Mouse (Mus musculus) fat pad, adult 2 months (tissue): ENCODE data around the gene 4931428L18Rik.

Experiments
- DNase-seq: peaks from one replicate; pipeline ENCODE4 v3.0.0-alpha.2; 2011; ENCODE audit warnings: low read depth, low spot score; ENCODE audit errors: extremely low read depth

4931428L18Rik gene

DNA sequence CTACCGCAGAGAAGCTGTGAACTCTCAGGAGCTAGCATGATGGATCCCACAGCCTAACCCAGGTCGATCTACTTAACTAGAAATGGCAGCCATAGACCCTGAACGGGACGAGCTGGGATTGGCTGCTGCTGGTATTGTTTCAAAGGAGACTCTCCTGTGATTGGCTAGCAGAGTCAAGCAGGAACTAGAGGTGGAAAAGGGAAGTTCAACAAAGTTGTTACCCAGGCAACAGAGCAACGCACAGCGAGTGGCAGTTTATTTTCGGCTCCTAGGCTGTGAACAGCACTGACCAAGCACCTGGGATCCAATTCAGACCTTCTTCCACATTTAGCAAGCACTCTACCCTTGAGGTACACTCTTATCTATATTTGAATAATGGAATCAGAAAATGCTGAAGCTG lies at the start of gene 4931428L18Rik, which contains the start of gene Pih1d3:
Gene 4931428L18Rik (minus strand): TSS at position 121 of the 400 bp plus-strand sequence.
Gene Pih1d3 (plus strand): TSS at position 275 of the 400 bp plus-strand sequence.
- DNase-seq = no peak

DNA sequence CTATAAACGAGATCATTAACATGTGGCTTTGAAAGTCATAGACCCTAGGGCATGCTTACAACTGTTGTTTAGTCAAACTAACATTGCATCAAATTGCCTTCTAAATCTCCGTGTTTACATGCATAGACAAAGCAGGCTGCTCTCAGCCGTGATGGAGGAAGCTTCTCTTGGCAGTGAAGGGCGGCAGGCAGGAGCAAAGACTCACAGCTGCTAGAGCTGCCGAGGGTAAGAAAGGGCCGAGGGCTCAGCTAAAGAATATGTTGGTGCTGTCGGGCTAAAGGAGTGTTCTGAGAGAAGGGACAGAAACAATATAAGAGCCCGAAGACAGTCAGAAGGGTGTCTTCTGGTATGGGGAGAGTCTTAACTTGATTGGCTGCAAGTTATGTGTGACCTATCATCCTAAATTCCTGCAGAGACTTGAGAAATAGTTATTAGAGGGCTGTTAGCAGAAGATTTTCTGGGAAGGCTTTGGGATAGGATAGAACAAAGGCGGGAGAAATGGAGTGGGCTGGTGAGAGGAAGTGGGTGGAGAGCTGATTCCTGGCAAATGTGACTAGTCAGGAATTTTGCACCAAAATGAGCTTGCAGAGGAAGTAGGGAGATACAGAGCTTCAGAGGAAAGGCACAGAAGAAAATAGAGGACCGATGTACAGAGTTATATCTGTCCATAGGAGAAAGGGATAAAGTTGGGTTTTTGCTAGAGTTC lies 37.9 kb upstream of the 4931428L18Rik start:
- no peak for DNase-seq

DNA sequence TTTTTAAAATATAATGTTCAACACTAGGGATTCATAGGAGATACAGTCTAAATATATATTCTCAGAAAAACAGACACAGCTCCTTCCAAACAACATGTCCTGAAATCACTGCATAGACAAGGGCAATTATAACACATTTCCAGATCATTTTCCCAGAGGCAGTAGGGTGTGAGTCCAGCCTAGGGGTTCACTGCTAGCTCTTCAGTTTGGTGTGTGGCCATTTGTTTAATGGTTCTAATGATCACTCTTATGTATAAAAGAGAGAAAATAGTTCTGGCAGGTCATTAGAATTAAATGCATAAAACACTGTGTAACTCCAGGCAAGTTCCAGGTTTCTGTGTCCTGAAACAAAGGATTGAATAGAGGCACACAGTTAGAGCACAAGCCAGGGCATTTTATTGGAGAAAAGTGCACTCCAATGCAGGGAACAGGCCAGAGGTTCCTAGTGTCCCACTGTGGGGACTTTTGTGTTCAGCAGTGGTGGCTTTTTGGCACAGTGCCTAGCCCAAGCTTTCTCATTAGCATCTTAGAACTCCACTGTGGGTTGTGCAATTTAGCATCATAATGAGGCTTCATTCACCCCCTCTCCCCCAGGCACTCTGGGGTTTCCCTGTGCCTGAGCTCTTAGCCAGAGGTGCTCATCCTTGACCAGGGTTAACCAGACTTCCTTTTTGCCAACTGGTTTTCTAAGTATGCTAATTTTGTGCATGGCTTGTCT lies 11.0 kb upstream of the 4931428L18Rik start:
- no peak for DNase-seq

DNA sequence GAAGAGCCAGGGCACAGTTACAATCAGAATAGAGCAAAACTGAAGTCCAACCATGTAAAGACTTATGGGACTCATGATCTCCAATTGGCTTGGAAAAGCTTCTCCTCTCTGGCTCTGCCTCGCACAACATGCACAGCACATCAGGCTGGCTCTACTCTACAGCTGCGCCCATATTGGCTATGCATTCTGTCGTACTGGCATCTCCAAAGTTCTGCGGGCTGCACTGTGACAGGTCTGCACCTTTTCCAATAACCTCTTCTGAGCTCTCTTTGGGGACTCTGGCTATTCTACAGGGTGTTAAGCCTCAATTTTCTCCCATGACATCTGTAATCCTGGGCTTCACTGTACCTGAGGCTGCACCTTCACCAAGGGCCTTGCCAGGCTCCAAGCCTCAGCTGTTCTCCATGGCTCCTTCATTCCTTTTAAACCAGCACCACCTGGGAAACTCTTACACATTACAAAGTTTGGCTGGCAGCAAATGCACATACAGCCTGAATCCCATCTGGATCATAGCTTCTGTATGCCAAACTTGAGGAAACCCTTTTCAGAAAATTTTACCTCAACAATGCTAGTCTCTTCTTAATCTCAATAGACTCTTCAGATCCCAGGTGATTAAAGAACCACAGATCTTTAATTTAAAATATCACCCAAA lies 1.8 kb downstream of the 4931428L18Rik start:
- DNase-seq = no peak

DNA sequence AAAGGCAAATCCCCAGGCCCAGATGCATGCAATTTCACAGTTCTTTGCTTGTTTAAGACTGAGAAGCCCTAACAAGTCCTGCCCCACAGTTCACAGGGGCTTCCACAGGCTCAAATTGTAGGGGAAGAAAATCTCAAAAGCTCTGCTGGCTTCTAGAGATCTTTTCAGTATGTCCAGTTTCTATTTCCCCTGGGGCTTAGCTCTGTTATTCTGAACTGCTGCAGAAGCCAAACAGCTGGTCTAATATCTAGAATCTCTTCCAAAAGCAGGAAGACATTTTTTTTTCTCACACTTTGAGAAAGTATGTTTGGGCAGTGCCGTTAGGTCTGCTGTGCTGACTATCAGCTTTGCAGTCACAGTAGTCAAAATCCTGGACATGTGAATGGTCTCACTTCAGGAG lies 7.7 kb downstream of the 4931428L18Rik start:
- DNase-seq = no peak

DNA sequence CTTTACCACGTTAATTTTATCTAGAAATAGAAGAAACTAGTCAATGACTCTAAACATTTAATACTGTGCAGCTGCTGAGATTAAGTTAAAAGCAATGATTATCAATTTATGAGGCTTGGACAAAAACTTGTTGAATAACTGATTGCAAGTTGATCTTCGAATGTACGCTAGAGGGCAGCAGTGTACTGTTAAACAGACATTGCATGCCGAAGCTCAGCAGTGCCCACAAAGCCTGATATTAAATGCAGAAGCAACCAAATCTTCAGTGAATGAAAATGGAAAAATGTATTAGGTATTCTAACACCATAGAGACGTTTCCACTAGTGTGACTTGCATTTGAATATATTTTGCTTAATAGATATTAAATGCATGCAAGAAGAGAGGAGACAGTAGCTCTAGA lies 12.3 kb downstream of the 4931428L18Rik start:
- DNase-seq = no peak

DNA sequence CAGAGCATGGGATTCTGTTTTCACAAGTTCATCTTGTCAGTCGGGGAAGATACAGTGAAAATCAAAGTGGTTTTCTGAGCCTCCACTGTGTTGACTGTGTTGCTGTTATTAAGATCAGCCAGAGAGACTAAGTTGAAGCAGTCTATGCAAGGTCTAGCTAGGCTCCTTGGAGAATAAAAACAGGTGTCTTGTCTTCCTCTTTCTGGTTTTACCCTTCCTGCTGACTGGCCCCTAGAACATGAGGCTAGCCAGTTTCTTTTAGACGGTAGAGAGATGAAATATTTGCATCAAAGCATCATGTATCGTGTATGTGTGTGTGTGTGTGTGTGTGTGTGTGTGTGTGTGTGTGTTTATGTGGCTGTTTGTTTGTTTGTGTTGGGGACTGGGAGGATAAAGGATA lies 16.7 kb downstream of the 4931428L18Rik start:
- no peak for DNase-seq

DNA sequence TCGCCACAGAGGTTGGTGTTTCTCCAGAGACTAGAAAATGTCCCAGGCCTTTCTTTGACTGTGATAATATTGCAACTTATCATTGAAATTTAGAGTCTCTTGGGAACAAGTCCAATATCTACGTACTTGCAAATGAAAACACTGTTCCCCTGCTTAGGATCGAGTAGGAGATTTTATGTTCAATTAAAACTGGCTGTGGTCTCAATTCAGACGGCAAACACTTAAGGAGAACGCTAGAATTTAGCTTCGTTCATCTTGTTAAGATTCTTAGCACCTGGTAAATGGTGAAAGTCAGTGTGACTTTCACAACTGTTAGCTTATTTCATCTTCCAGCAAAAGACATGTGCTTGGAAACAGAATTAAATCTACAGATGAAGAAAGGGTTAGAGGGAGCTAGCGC lies 17.1 kb downstream of the 4931428L18Rik start:
- no peak for DNase-seq

DNA sequence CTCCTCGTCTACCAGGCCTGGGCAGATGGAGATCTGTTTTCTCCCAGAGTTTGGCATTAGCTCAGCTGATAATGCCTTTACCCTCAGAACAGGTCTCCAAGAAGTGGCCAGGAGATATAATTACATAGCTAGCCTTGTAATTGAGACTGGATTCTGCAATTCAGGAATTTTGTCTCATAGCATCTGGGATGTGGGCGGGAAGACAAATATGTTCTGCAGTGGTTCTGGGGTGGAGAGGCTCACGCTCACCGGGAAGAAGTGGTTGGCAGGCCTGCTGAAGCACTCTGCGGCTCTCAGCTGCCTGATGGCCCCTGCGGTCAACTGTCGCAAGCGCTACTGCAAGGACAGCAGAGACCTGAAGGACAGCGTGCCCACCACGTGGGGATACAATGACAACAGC lies 18.7 kb downstream of the 4931428L18Rik start:
- DNase-seq = no peak

DNA sequence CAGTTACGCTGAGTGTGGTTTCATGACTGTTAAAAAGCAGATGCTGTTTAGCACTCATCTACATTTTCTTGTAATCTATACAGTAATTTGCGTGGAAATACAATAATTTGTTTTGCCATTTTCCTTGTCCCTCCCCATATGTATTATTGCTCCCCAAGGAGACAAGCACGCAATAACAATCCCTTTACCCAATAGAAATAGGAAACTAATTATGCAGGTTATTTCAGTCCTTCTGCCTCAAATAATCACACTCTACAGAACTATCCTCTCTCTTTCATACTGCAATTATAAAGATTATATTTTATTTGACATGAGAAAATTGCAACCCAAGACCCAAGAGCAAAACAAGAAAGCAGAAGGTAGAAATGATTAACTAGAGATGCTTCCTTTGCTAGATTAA lies 25.5 kb downstream of the 4931428L18Rik start:
- no peak for DNase-seq

DNA sequence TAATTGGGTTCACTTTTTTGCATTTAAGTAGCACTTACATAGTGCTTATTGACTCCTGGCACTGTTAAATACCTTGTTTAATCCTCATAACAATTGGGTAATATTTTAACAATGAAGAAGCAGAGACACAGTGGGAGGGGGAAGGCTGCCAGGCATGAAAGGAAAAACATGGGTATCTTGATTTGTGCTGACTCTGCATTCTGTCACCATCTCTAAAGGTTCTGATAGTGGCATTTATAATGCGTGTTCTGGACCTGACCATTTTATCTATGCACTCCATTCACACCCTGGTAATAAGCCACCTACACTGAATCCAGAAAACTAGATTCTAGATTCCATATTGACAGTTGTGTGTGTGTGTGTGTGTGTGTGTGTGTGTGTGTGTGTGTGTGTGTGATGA lies 26.9 kb downstream of the 4931428L18Rik start:
- DNase-seq = no peak

DNA sequence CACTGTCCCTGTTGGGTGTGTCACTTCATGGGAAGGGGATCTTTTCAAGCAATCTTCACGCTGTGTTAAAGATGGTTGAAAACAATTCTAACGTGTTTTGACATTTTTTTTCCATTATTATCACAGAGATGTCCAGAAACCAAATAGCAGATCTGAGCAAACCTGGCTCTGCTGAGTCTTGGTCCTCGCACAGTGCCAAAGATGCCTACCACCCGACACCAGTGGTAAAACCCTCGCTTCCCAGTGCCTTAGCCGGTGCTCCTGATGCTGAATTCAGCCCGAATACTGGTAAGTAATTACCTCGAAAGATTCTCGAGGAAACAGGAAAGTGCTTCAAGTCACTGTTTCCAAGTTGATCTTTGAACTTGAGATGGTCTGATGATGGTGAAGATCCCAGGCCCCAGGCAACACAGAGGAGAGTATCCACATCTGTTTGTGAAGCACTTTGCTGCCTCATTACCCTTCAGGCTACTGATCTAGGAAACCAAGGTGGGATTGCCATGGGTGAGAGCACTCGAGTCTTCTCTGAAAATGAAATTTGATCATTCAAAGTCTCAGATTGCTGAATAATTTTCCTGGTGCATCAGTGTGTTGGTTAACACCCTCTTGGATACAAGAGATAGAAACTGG lies 32.1 kb downstream of the 4931428L18Rik start:
- DNase-seq = no peak

DNA sequence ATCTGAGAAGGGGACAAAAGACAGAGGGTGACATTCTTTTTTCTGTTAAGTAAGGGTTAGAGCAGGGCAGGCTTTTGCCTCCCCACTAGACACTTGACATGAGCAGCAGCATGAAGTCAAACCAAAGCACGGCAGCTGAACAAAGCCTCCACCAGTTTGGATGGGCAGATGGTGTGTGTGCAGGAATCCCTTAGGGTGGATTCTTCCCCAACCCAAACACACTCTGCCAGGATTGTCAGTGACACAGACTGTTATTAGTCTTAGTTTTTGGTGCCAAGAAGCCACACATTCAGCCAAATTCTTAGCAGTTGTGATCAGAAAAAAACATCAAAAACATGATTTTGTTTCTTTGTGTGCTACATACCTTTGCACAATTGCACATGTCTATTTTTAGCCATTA lies 44.2 kb downstream of the 4931428L18Rik start:
- no peak for DNase-seq

DNA sequence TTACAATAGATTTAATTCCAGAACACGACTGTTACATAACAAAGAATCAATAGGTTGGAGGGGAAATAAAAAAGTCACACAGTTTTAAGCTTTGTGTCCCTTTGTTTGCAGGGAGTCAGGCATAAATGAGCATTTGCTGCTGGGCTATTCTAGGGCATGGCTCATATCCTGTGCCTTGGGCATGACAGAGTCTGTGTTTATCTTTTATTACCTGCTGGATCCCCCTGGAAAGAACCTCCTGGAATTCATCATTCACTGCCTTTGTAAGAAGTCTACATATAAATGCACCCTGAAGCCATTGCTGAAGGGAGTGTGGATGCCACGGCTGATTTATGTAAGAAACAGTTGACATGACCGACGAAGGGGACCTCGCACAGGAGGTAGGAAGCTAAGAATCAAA lies 46.4 kb downstream of the 4931428L18Rik start, which contains the start of gene Lgsn:
Gene Lgsn (plus strand): TSS at position 301 of the 400 bp plus-strand sequence.
- no peak for DNase-seq

DNA sequence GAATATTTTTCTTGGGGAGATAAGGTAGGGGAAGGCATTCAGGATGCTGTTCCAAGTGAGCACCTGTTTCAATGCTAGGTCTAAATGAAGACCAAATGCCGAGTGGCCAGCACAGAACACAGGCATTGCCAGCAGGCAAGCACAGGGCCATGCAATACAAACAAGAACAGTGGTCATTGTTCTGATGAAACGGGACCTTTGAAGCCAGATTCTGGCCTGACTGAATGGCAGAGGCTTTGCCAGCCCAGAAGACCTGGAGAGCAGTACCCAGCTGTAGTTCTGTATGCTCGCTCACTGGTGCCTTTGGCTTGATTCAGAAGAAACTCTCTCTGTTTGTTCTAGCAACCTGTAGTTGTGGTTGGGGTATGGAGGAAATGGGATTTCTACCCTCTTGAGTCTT lies 47.1 kb downstream of the 4931428L18Rik start:
- no peak for DNase-seq

DNA sequence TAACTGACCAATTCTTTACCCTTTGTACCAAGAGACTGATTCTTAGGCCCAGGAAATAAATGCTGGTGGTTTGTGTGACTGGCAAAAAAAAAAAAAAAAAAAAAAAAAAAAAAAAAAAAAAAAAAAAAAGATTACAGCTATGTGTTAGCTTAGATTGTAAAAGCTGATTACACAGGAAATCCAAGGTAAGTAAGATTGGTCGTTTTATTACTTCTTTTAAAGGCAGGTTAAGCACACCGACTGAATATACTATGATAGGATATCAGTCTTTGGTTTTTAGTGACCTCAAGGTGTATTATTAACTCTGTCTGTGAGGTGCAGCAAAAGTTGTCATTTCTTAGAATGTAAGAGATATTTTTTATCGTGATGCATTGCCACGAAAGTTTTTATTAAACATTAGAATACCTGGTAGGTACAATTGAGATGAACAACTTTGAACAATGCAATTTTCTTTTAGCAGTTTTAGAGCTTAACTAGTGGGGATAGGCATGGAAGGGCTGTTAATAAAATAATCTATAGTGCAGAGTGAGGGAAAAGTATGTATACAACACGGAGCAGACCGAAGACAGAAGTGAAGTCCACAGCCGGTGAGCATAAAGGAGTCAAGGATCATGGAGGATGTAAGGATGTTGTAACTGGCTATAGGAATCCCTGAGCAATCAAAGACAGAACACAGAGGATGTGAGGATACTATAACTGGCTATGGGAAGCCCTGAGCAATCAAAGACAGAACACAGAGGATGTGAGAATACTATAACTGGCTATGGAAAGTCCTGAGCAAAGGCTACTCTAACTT lies 57.0 kb downstream of the 4931428L18Rik start:
- no peak for DNase-seq

DNA sequence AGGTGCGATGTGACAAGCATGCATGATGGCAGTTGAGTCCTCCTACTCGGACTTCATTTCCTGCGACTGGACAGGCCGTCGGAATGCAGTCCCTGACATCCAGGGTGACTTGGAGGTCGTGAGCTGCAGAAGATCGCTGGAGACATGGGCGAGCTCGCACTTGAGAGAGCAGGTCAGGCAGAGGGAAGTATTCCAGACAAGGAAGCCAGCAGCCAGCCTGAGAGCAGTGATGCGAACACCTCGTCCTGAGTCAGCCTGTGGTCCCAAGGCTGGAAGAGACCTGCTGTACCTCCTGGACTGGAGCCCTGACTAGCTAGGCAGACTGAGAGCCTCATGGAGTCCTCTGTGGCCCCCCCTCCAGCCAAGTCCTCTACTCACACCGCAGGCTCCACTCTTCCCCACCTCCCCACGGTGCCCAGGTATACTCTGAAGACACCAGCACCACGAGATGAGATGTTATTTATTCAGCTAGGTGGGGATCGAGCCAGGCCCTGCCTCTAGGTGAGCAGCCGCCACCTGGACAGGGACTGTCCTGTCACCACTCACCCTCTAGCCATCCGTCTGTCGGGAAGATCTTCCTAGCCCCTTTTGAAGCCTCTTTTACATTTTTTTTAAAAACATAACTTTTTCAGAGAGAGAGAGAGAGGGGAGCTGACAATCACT lies 57.8 kb downstream of the 4931428L18Rik start:
- no peak for DNase-seq

DNA sequence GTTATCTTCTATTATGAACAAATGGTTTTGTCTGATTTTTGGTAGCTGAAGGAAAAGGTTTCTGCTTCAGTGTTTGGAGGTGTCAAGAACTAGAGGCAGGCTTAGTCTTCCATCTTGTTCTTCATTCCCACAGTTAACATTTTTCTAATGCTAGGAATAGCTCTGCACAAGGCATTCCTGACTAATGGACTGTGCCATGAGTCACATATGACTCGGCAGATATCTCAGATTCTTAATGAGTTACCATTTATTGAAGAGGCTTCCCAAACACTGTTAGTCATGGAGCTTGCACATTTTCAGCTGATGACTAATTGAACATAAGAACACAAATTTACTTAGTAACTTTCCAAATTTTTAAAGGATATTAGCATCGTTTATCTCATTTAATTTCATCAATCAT lies 65.6 kb downstream of the 4931428L18Rik start:
- no peak for DNase-seq

DNA sequence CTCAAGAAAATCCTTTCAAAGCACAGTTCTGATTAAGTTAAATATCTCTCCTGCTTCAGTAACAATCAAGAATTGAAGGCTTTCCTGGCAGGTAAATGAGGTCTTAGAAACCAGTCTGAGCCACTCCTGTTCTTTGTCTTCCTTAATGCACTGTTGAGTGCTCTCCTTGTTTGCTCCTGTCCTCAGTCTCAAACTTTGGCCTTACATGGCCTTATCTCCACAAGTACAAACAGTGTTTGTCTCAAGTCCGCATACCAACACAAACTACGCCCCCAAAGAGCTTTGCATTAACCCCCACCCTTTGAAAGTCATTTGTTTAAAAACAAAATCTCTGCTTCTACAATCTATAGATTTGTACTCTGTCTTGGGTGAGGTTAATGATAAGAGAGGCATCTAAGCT lies 66.3 kb downstream of the 4931428L18Rik start:
- DNase-seq = no peak

DNA sequence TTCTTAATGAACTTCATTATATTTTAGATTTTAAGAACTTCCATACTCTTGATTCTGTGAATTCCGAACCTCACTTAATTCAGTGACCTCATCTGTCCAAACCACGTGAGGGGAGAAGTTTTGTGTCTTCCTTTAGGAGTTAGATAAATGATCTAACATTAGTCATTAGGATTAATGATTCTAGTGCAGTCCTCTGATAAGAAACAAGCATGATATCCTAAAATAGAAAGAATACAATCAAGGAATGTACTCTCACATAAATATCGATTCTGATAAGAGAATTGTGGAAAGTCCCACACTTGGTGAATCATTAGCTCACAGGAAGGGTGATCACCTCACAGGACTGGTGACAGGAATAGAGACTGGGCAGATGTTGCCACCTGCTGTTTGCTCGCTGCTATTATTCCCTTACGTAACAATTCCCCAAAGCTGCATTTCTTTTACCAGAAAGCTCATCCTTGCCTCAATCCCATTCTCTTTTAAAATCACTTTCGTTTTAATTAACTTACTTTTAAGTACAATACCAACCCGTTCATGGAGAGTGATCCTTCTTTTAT lies 68.6 kb downstream of the 4931428L18Rik start:
- DNase-seq = no peak
